Mouse (Mus musculus): ENCODE data around the gene Tmem80.

DNA sequence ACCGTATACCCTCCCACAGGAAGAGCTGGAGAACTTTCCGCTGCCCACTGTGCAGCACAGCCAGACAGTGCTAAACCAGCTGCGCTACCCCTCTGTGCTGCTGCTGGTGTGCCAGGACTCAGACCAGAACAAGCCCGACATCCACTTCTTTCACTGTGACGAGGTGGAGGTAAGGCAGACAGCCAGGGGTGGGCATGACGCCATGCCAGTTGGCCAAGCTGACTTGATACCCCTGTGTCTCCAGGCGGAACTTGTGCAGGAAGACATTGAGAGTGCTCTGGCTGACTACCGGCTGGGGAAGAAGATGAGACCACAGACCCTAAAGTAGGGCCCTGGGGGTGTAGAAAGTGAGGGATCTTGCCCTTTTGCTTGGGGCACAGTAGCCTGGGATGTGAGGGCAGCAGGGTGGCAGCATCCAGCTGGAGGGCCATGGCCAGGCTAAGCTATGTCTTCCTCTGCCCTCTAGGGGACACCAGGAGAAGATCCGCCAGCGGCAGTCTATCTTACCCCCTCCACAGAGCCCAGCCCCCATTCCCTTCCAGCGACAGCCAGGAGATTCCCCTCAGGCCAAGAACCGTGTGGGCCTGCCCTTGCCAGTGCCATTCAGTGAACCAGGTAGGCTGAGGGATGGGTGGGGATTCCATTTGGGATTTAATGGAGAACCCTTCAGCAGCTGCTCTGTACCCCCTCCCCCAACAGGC is 28.2 kb downstream of the Tmem80 start:
- TF ChIP-seq CTCF (IDR thresholded peaks at IDR 0.05; ENCODE audit: extremely low read depth, insufficient read length, insufficient replicate concordance, low read depth, low read length): no peak
- no peak for TF ChIP-seq POLR2A (IDR thresholded peaks at IDR 0.05; ENCODE audit: low read depth, low read length)

All from small intestine, adult 2 months (tissue).